Mouse (Mus musculus) spleen, postnatal 10 days (tissue): ENCODE measurements around the gene Lmbr1.
A peak's percentile ranks its signal among the peaks of the same experiment; 100 is the strongest.
"Not testable (repeated sequence)": the region's sequence is repeated elsewhere in the genome, so short reads cannot be mapped to it uniquely, and the experiment has no call there.

Experiments
- DNase-seq, 2 experiments: peaks; one replicate each; pipeline ENCODE4 v3.0.0; 2021 to 2022; ENCODE audit warnings: low spot score in 2 of 2

Lmbr1 gene

DNA sequence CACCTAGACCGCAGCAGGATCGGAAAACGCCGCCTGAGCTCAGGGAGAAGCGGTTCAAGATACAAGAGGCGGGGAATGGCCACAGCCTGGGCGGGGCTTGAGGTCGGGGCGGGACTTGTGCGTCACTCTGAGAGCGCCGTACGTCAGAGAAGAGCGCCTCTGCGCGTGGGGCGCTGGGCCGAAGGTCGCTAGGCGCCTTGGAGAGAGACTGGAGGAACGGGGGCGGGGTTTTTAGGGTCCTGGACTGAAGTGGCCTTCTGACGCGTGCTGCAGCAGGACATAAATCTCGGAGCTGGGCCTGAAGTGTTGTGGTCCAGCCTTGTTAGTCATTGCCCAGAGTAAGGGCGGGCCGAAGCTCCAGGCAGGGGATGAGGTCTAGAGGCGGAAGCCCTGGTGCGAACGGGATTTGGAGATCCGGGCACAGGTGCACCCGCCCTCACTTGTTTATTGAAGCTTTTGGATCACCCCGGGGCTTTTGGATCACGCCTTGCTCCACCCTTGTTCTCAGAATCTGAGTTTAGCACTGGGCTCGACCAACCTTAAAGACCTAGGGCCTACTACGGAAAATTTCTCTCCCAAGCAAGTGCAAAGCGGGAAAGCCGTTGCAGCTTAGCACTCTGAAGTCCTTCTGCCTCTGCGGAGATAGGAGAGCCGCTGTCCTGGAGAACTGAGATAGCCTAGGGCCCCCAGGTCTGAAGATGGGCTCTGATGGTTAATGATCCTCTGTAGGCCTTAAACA lies at the start of gene Lmbr1:
Lmbr1 (minus strand) TSS at position 93 of the 739 bp plus-strand sequence.
- peak; percentile 94 to 95 for DNase-seq

DNA sequence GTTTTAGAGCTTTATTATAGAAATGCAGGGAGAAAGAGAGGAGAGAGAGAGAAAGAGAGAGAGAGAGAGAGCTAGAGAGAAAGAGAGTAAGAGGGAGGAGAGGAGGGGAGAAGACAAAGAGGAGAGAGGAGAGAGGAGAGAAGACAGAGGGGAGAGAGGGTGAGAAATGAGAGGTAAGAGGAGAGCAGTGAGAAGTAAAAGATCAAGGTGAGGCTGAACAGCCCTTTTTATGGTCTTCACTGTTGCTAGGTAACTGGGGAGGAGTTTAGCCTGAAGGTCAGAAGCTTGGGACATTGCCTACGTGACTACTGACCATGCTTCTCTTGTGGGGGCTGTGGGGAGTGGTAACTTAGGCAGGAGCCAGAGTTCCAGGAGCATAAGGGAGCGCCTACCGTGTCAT lies 45.1 kb upstream of the Lmbr1 start:
- not testable (repeated sequence) for DNase-seq

DNA sequence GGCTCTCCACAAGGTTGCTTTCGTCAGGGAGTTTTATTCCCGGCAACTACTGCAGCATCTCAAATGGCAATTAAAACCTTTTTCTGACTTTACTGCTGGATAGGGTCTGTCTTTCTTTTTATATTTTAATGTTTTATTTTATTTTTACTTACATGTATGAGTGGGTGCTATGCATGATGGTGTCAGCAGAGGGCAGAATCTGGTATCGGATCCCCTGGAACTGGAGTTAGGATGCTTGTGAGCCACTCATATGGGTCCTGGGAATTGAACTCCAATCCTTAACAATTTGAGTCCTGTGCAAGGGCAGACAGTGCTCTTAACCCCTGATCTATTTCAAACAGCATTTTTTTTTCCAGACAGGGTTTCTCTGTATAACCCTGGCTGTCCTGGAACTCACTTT lies 34.9 kb upstream of the Lmbr1 start:
- DNase-seq: no peak

DNA sequence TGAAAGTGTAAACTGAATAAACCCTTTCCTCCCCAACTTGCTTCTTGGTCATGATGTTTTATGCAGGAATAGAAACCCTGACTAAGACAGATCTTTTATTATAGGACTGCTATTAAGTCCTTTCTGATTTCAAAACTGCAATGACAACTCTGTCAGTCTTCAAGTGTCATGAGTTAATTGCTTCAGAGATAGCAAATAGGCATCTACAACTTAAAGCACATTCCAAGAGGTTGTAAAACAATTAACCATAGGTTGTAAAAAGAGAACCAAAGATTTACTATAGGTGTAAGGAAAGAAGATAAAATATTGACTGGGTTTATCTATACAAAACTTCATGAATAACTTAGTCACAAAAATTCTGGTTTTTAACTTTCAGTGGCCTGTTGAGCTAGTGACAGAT lies 32.7 kb upstream of the Lmbr1 start:
- DNase-seq: no peak

DNA sequence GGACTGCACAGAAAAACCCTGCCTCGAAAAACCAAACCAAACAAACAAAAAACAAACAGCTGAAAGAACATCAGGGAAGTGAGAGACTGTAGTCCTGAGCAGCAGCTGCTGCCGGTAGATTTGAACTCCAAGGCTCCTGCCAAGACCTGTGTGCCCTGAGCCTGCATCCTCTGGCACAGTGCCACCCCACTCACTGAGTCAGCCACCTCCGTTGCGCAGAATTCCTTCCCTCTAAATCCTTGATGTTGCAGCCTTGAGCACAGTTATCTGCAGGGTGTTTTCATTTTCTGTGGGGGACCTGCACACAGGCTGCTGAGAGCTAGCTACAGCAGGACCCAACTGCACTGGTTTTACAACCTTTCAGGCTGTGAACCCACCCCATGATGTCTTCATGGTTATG lies 20.2 kb upstream of the Lmbr1 start:
- DNase-seq: no peak

DNA sequence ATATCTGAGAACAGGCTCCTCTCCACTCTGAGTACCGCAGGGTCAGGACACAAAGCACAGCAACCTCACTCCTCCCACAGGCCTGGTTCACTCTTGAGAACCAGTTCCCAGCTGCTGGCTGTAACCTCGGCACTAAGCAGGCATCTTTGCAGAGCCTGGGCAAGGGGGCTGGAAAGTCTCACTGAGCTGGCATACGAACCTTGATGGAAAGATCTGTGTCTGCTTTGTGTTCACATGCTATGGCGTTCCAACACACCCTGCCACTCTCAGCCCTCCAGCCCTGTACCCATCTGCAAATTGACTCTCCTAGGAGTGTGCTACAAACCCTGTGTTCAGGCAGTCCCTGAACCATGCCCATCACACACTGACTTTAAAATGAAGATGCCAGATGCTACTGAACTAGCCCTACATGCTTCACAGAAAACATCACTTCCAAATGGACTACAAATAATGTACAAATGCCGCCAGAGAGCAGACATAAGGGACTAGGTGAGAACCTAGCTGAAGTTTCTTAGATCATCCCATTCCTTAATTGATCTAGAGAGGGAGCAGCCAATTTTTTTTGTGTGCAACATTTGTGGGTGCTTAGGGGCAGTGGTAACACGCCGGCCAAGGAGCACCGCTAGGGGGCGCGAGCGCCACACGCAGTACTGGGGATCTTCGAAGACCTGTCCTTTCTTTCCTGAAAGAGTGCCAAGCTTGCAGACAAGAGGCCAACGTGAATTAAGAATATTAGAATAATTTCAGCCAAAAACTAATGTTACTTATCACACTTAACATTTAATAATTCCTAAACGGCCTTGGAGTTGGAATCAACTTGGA lies 11.0 kb upstream of the Lmbr1 start:
- DNase-seq: peak; percentile 69 to 88

DNA sequence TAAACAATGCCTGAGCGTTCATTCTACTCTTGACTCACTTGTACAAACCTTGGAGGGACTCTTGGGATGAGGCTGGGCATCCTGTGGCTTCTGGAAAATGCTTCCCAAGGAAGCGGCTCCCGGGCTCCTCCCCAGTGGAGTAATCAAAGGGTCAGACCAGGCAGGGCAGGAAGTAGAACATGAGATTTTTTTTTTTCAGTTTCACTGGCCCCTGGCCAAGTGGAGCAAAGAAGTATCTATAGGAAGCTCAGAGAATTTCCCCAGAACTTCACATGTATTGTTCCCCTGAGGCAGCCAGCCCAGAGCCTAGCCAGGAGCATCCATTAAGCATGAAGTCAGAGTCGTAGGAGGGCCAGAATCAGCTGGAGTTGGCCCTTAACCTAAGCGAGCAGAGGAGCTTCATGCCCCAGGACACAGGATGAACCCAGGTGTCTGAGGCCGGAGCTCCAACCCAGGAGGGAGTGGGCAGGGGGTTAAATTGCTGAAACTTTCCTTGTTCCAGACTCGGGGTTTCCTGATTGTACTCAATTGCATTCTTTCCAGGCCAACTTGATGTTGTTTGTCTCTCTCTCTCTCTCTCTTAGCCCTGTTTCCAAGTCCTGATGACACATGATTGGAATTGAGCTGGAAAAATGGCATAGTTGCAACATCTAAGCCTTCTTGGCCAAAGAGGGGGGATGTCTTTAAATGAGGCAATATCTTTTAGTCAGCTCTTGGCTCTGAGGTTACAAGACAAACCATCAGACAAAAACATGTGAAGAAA lies 10.2 kb upstream of the Lmbr1 start:
- DNase-seq: no peak

DNA sequence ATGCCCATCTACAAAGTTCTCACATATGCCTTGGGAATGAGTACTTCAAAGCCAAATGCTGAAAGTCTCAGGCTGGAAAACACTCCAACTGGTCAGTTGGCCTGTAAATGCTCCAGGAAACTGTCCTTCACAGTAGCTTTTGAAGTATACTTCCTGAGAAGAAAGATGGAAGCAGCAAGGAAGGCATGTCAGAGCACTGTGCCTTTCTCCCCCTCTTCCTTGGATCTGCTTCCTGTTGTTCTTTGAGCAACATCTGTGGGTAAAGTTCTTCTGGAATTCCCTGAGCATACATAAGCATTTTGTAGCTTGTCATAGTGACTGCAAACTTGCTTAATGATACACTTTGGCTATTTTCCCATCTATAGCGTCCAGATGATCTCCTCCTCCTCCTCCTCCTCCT lies 9.4 kb upstream of the Lmbr1 start:
- no peak for DNase-seq

DNA sequence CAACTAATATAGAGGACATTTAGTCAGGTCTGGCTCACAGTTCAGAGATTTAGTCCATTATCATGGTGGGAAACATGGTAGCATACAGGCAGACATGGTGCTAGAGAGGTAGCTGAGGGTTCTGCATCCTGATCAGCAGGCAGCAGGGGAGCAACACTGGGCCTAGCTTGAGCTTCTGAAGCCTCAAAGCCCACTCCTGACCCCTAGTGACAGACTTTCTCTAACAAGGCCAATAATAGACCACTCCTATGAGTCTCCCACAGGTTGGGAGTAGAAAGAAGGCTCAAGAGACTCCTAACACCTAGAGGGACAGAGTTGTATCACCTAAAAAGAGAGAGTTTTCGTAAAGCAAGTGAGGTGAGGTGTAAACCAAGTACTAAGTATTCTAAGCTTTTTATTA lies 4.6 kb upstream of the Lmbr1 start:
- DNase-seq: no peak

DNA sequence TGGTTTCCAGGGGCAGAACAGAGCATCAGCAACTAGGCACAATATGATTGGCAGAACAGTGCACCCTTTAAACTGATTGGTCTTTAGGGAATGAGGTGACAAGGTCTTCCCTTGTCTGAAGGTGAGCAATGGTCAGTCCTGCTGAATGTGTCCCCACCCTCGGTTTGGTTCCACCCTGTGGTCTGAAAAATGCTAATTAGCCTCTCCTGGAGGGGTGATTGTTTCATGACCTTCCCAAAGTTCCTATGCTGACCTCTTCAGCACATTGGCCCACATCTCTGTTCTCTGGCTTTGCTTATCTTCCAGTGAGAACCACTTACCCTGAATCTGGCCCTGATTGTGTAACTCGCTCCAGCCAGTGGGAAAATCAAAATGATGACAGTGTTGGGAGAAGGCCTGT lies 1.9 kb upstream of the Lmbr1 start:
- DNase-seq: no peak

DNA sequence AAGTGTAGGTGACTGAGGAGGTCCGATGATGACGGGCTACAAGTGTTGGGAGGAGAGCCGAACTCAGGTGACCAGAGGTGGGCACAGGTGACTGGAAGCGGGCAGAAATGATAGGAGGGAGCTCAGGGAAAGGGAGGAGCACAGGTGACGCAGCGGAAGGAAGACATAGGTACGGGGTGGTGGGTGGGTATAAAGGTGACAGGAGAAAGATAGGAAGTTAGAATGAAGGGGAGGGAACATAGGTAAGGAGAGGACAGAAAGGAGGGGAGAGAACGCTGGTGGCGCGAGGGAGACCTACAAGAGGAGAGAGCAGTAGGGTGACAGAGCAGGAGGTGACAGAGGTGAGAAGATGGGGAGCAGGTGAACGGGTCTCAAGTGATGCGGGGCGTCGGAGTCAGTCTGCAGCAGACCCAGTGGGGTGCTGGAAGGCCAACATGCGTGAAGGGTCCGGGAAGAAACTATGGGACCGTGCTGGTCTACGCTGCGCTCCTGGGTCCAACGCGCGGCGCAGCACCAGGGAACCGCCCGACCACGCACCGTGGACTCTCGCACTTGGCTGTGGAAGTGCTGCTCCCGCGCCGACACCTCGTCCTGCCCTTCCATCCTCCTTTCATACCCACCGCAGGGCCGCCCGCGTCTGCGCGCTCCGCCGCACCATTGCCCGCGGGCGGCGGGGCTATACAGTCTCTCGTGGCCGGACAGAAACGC lies 446 bp downstream of the Lmbr1 start:
- peak in 1 of 2 experiments; percentile 24 for DNase-seq

DNA sequence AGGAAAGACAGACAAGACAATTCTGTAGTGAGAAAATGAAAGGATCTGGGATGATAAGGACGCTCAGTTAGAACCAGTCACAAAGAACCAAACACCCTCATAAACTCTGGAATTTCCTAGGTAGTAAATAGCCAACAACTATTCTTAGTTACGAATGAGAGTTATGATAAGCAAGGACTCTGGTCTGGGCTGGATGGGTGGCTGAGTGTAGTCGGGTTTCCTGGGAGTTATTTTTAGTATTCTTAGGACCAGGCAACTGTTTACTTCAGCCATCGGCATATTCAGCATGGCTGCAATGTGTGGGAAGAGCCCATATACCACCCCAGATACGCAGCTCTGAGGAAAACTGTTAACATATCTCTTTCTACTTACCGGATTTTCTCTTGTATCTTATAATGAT lies 14.7 kb downstream of the Lmbr1 start:
- DNase-seq: no peak

DNA sequence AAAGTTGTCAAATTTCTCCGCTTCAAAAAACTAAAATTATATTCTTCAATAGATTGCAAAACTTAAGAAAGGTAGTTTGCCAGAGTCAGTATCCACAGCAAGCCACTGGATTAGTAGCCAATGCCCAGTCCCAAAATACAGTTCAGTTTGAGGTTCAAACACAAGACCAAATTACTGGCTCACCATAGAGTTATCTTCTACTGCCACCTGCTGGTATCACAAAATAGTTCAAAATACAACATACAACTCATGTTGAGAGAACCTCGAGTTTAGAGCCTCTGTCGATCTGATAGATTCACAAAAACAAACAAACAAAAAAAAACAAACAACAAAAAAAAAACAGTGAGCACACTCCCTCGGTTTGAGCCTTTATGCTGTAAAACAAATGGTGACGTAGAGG lies 42.4 kb downstream of the Lmbr1 start:
- DNase-seq: no peak

DNA sequence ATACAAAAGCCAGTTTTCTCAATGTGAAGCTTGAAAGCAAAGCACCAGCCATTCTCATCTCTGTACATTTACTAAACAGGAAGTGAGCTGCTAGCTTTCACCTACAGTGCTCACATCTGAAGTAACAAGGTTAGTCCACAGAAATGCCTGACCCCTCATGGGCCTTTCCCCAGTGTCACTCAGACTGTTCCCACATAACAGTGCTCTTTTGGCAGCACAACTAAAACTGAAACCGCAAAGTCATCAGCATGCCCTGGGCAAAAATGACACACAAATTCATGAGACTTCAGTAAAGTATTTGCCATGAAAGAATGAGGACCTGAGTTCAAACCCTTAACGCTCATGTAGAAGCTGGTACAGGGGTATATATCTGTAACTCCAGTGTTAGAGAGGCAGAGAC lies 55.7 kb downstream of the Lmbr1 start:
- DNase-seq: no peak

DNA sequence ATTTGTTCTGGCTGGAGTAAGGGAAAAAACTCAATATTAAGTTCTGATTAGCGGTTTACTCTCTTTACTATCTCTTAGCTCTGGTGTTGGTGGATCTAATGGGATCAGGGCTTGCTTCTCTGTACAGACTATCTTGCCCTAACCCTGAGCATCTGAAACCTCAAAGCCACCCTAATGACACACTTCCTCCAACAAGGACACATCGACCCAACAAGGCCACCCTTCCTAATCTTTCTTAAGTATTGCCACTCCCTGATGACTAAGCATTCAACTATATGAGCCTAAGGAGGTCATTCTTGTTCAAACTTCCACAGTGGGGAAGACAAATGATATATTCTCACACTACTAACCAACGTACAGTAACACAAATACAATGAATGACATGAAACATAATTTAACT lies 69.0 kb downstream of the Lmbr1 start:
- no peak for DNase-seq

DNA sequence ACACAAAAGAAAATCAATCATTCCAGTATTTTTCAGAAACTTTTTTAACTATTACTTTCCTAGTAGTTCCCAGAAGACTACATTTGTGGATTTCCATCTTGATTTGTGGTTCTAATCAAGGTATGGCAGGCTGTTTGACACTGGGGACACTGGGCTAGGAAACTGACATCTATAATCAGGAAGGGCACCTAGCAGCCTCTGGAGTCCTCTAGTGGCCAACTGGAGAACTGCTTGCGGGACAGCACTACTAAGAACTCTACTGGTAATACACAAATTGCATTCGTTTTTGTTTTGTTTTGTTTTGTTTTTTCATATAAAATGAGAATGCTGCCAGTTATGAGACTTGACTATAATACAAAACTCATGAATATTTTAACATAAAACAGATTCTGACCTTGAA lies 85.0 kb downstream of the Lmbr1 start:
- DNase-seq: peak; percentile 33 to 75

DNA sequence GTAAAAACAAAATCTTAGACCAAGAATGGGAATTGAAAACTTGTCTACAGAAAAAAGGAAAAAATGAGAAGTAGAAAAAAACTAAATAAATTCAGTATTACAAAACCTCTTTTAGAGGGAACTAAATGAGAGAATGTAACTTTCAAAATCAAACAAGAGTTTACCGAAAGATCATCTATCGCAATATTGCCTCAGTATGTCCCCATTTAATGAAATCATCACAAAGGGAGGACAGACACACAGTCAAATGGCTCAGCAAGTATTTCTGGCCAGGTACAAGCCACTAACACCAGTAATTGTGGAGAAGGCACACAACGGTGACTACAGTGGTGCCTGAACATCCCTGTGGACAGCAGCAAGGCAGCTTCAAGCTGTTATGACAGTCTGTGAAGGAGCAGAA lies 88.1 kb downstream of the Lmbr1 start:
- DNase-seq: no peak

DNA sequence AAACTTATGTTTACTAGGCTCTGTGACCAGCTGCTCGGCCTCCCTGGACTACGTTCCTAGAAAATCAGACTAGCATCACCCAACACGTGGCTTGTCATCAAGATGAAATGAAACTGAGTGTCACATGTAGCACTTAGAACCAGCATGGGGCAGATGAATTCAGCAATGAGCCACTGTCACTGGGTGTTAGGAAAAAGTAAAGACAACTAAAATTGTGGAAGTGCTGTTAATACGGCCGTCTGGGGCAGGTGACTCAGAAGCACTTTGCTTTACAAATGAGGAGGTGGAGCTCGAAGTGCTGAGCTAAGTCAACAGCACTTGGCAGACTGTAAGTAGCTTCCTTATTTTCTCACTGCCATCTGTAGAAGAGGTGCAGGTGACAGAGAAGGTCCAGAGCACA lies 88.5 kb downstream of the Lmbr1 start:
- no peak for DNase-seq

DNA sequence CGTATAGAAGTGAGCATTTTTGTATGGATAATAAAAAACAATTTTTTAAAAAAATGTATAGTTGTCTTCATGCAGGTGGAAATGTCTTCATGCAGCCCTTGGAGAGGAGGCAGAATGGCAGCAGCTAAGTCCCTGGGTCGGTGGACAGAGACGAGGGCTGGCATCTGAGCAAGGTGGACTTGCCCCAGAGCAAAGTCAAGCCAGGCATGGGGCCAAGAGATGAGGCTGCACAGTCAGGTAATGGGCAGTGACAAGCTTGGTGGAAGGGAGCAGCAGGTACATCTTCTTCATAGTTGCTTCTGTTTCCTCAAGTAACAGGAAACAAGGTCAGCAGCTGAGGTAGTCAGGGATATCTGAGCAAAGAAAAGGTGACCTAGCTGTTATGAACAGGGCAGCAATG lies 97.1 kb downstream of the Lmbr1 start:
- DNase-seq: no peak

DNA sequence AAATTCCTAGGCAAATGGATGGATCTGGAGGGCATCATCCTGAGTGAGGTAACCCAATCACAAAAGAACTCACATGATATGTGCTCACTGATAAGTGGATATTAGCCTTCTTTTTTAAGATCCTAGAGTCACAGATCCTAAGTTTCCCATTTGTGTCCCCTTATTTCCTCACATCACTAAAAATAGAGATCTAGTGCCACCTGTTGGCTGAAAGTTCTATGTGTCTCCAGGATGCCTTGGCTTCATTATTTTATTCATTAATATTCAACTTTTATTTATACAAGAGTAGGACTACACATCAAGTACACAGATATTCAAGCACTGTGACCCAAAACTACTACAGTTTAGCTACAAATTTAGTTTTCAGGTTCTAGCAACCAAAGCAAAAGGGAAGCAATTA lies 103.4 kb downstream of the Lmbr1 start:
- DNase-seq: no peak

DNA sequence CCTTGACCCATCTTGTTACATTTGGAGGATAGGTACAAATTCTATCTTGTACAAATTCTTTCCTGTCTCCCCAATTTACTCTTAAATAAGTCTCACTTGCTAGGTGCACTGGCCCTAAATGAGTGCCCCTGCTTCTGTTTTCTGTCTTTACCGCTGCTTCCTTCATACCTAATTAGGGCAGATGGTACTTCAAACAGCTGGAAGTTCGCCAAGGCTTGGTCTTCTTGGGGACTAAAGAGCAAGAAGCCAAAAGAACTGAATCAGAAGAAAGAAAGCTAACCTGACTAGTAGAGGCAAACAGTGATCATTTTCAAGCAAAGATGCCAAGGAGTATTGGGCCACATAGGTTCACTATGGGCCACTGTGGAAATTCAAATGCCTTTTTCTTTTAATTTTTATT lies 104.8 kb downstream of the Lmbr1 start:
- DNase-seq: no peak

DNA sequence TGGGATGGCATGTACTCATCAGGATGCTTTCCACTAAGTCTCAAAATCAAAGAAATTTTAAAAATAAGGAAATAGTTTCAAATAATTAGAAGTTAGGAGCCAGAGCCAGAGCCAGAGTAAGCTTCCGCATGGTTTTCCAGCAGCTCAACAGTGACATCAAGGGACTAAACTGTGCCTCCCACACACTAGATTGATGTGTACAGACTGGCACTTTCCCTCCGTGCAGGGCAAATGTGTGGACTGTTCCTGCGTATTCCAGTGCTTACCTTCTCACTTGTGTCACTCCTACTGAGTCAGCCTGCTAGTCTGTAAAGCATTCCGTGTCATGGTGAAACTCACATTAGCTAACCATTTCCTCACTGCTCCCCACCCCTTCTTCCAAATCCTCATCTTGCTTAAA lies 107.3 kb downstream of the Lmbr1 start:
- no peak for DNase-seq
